Mouse (Mus musculus): ENCODE results near the gene Eci2. TPM values are rescaled to one million over a fixed set of nuclear protein-coding genes. Genes with fewer than 3 reads are reported as not detected.
A peak's percentile ranks its signal among the peaks of the same experiment; 100 is the strongest.
"Not testable (repeated sequence)": the region's sequence is repeated elsewhere in the genome, so short reads cannot be mapped to it uniquely, and the experiment has no call there.

Eci2 gene
- total and polyA plus RNA-seq, 2 experiments from 2014 or later, result 102 to 103 TPM

DNA sequence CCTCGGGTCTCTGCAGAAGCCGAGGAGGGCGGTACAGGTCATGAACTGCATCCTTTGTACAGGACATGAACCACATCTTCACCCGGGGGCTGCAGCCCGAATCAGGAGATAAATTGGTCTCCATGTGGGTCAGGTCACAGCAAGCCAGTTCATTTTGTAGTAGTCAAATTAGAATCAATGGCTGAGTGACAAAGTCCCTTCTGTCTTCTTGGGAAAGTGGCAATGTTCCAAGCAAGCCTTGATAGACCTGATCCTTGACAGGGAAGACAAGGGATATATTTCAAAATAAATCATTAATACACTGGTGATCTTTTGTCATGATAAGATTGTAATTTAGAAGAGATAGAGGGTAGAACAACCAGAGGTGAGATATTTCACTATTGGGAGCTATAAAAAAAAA lies 9.6 kb upstream of the Eci2 start:
- TF ChIP-seq CTCF (IDR thresholded peaks at IDR 0.05; ENCODE audit: low read depth), result no peak
- no peak overlapping the region for H3K9ac ChIP-seq
- H3K4me3 ChIP-seq (ENCODE audit: low read depth, low read length), result no peak overlapping the region
- H3K36me3 ChIP-seq (ENCODE audit: insufficient read depth), result no peaks in the 10 kb centered on the region
- DNase-seq (no peak), ATAC-seq (no peak)
- no peak overlapping the region for H3K27ac ChIP-seq (ENCODE audit: low read depth, low read length)
- H3K9me3 ChIP-seq (ENCODE audit: low read length), result no peaks in the 10 kb centered on the region
- WGBS, result 74% methylated on average over 5 of the region's 5 CpGs
- H3K27me3 ChIP-seq (ENCODE audit: insufficient read depth, low read length), result no peaks in the 10 kb centered on the region
- no peaks in the 10 kb centered on the region for H3K4me1 ChIP-seq (ENCODE audit: insufficient read depth)
- H3K4me2 ChIP-seq (ENCODE audit: low read depth), result no peak overlapping the region

DNA sequence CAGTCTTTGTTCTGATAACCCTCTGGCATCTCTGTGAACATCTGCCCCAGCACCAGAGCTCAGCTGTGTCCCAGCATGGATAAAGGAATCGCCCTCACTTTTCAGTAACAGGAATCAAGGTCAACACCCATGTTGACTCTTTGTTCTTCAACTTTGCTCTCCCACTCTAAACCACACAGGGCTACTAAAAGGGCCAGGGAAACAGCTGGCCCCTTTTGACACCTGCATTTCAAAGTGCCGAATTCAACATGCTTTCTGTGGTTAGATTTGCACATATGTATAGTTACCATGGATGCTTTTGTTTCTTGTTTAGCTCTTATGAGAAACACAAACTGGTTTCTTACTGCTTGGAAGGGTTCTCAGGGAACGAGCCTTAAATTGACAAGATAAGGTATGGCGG lies 8.8 kb upstream of the Eci2 start:
- Histone ChIP-seq H3K9ac (no peak overlapping the region), H3K27me3 (ENCODE audit: insufficient read depth, low read length) (no peaks in the 10 kb centered on the region), H3K27ac (ENCODE audit: low read depth, low read length) (no peak overlapping the region), H3K4me1 (ENCODE audit: insufficient read depth) (no peaks in the 10 kb centered on the region), H3K4me3 (ENCODE audit: low read depth, low read length) (no peak overlapping the region), H3K4me2 (ENCODE audit: low read depth) (no peak overlapping the region), H3K9me3 (ENCODE audit: low read length) (no peaks in the 10 kb centered on the region), H3K36me3 (ENCODE audit: insufficient read depth) (no peaks in the 10 kb centered on the region)
- no peak for ATAC-seq
- WGBS, result 80% methylated on average over 4 of the region's 4 CpGs
- DNase-seq, result no peak
- TF ChIP-seq CTCF (IDR thresholded peaks at IDR 0.05; ENCODE audit: low read depth), result no peak

DNA sequence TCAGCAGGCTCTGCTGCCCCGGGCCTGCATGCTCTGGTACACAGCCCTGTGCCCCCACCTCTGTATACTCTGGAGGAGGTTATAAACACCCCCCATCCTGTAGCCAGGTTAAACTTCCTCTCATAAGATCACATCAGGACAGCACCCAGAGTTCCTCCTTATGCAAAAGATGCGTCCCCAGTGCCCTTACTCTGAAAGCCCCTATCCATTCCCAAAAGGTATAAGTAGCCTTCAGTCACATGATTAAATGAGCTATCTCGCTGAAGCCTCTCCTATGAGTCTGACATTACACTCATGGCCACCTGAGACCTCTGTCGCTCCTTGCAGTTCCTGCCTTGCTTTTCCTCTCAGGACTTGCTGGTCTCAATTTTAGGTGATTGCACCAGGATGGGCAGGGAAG lies 6.7 kb upstream of the Eci2 start:
- DNase-seq (no peak), ATAC-seq (no peak)
- no peaks in the 10 kb centered on the region for H3K4me1 ChIP-seq (ENCODE audit: insufficient read depth)
- no peaks in the 10 kb centered on the region for H3K9me3 ChIP-seq (ENCODE audit: low read length)
- H3K9ac ChIP-seq, result no peak overlapping the region
- H3K4me3 ChIP-seq (ENCODE audit: low read depth, low read length), result no peak overlapping the region
- no peaks in the 10 kb centered on the region for H3K36me3 ChIP-seq (ENCODE audit: insufficient read depth)
- no peak for TF ChIP-seq CTCF (IDR thresholded peaks at IDR 0.05; ENCODE audit: low read depth)
- WGBS, result 96% methylated on average over 4 of the region's 4 CpGs
- H3K27ac ChIP-seq (ENCODE audit: low read depth, low read length), result no peak overlapping the region
- no peak overlapping the region for H3K4me2 ChIP-seq (ENCODE audit: low read depth)
- no peaks in the 10 kb centered on the region for H3K27me3 ChIP-seq (ENCODE audit: insufficient read depth, low read length)

DNA sequence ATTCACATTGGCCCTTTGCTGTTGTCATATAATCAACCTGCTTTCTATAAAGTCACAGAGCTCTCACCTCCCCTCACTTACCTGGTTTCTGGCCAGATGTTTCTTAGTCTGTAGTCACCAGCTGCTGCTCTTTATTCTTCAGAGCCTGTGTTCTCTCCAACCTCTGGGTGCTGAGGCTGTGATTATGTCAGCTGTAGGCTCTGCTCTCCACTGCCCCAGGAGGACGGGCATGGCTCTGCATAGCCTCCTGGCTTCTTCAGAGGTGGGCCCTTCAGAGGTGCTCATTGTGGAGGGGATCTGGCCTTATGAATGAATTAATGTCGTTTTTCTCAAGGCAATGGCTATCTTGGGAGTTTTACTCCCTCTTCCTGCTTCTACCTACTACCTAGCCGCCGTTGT lies 4.8 kb upstream of the Eci2 start:
- Histone ChIP-seq H3K4me2 (ENCODE audit: low read depth) (no peak overlapping the region), H3K9ac (no peak overlapping the region), H3K36me3 (ENCODE audit: insufficient read depth) (no peaks in the 10 kb centered on the region), H3K9me3 (ENCODE audit: low read length) (no peaks in the 10 kb centered on the region), H3K4me1 (ENCODE audit: insufficient read depth) (no peaks in the 10 kb centered on the region), H3K4me3 (ENCODE audit: low read depth, low read length) (no peak overlapping the region), H3K27ac (ENCODE audit: low read depth, low read length) (no peak overlapping the region), H3K27me3 (ENCODE audit: insufficient read depth, low read length) (no peaks in the 10 kb centered on the region)
- peak; percentile 39; the same call in 1 of the 2 replicates for TF ChIP-seq CTCF (IDR thresholded peaks at IDR 0.05; ENCODE audit: low read depth)
- 80% methylated on average over 4 of the region's 4 CpGs for WGBS
- DNase-seq (no peak), ATAC-seq (no peak)

DNA sequence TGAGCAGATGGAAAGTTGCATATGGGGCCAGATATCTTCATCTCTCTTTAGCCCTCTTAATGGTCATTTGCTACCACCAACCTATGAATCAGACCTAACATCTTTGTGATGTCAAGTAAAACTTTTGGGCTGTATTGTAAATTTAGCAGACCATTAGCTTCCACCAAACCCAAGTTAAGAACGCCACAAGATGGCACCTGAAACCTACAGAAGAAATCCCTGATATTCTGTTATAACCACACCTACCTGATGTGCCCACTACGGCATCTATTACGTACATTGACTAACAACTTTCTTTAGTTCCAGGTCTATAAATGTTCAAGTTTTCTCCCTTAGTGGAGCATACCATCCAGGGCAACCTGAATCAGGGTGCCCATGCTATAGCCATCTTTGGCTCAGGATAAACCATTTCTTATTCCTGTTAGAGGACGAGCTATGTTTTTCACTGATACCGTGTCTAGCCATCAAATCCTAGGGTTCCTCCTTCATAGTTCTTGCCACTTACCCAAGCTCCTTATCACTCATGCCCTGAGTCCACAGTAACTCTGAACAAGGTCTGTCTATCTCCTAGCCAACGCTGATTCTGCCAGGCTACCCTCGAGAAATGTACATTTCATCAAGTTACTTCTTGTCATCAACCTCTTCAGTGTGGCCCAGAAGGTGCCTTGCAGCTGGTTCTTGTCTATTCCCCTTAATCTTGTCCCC lies 4.2 kb upstream of the Eci2 start:
- ATAC-seq, result peak; percentile 32; the same call in 1 of the 2 replicates
- DNase-seq, result peak; percentile 52
- TF ChIP-seq CTCF (IDR thresholded peaks at IDR 0.05; ENCODE audit: low read depth), result peak; percentile 55
- H3K9ac ChIP-seq, result no peak overlapping the region
- no peak overlapping the region for H3K4me2 ChIP-seq (ENCODE audit: low read depth)
- H3K9me3 ChIP-seq (ENCODE audit: low read length), result no peaks in the 10 kb centered on the region
- H3K36me3 ChIP-seq (ENCODE audit: insufficient read depth), result no peaks in the 10 kb centered on the region
- no peaks in the 10 kb centered on the region for H3K4me1 ChIP-seq (ENCODE audit: insufficient read depth)
- WGBS, result 88% methylated on average over 7 of the region's 7 CpGs
- H3K4me3 ChIP-seq (ENCODE audit: low read depth, low read length), result no peak overlapping the region
- no peaks in the 10 kb centered on the region for H3K27me3 ChIP-seq (ENCODE audit: insufficient read depth, low read length)
- H3K27ac ChIP-seq (ENCODE audit: low read depth, low read length), result no peak overlapping the region

DNA sequence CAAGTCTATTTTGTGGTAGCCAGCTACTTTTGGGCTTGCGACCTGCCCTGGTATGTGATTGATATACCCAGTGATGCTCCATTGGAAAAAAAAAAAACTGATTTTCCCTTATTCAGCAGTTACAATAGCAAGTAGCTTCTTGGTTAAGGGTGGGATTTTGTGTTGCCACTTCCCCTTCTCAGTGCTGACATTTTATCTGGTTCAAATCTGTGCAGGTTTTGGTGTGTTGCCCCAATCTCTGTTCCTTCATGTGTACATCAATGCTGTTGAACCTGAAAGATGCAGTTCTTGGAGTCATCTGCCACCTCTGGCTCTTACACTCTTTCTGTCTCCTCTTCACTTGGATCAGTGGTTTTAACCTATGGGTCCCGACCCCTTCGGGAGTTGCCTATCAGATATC lies 1.5 kb upstream of the Eci2 start:
- H3K27ac ChIP-seq (ENCODE audit: low read depth, low read length), result no peak overlapping the region
- no peak overlapping the region for H3K9ac ChIP-seq
- H3K4me3 ChIP-seq (ENCODE audit: low read depth, low read length), result no peak overlapping the region
- H3K27me3 ChIP-seq (ENCODE audit: insufficient read depth, low read length), result no peaks in the 10 kb centered on the region
- no peak for TF ChIP-seq CTCF (IDR thresholded peaks at IDR 0.05; ENCODE audit: low read depth)
- no peak for ATAC-seq
- no peaks in the 10 kb centered on the region for H3K9me3 ChIP-seq (ENCODE audit: low read length)
- no peak for DNase-seq
- 91% methylated on average over 3 of the region's 3 CpGs for WGBS
- H3K4me2 ChIP-seq (ENCODE audit: low read depth), result no peak overlapping the region
- H3K4me1 ChIP-seq (ENCODE audit: insufficient read depth), result no peaks in the 10 kb centered on the region
- no peaks in the 10 kb centered on the region for H3K36me3 ChIP-seq (ENCODE audit: insufficient read depth)

DNA sequence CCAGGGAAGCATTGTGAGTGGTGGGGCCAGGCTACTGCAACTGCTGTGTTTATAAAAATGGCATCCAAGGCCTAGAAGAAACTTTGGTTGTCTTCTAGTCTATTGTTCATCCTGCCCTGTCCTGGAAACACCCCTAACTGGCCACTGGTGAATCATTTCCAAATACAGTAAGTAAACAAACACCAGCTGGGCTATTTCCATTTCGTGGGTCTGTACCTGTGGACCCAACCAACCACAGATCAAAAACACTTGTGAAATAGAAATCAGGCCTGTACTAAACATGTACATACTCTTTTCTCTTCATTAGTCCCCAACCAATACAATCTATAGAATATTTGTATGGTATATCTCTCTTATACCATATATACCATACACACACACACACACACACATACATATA lies 3.5 kb downstream of the Eci2 start:
- H3K27ac ChIP-seq (ENCODE audit: low read depth, low read length); H3K27me3 ChIP-seq (ENCODE audit: insufficient read depth, low read length); H3K36me3 ChIP-seq (ENCODE audit: insufficient read depth); H3K9me3 ChIP-seq (ENCODE audit: low read length); H3K4me1 ChIP-seq (ENCODE audit: insufficient read depth); ATAC-seq; H3K4me3 ChIP-seq (ENCODE audit: low read depth, low read length); DNase-seq; H3K4me2 ChIP-seq (ENCODE audit: low read depth); H3K9ac ChIP-seq: not testable (repeated sequence)
- WGBS, result 61% methylated on average over 1 of the region's 1 CpGs

All from forebrain, postnatal 0 days (tissue).